ENCODE assay signal across 8 mouse cellular contexts in the genomic region with DNA sequence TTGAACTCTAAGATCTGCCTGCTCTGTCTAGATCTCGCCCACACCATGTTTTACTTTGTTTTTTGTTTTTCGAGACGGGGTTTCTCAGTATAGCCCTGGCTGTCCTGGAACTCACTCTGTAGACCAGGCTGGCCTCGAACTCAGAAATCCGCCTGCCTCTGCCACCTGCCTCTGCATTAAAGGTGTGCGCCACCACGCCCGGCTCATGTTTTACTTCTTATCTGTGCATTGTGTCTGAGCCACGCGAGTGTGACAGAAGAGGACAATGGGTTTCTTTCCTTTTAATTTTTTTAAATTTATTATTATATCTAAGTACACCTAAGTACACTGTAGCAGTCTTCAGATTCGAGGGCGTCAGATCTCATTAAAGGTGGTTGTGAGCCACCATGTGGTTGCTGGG. TPM values are rescaled to one million over a fixed set of nuclear protein-coding genes. Genes with fewer than 3 reads are reported as not detected.
A peak's percentile ranks its signal among the peaks of the same experiment; 100 is the strongest.
DNase-seq lines count a peak whose midpoint lies in the region; ATAC-seq and TF ChIP-seq lines count a peak whose summit lies in the region.

No protein-coding gene starts in this region.

- no peaks in the 10 kb centered on the region for H3K9me3 ChIP-seq in liver, embryonic 13.5 days (replicated peaks)

- H3K36me3 ChIP-seq in thymus, adult 2 months (ENCODE audit: control insufficient read depth, insufficient read depth, low read length) = no peaks in the 10 kb centered on the region
- H3K36me3 ChIP-seq in liver, embryonic 13.5 days = 0 out of 2 replicates have a peak, but pooled peaks cover 4% of the 10 kb centered on the region

- 41% methylated on average over 12 of the region's 12 CpGs for WGBS in cerebellum, adult 2 months
- WGBS in thymus, adult 2 months = 46% methylated on average over 12 of the region's 12 CpGs
- WGBS in liver, embryonic 13.5 days (ENCODE audit: insufficient replicate concordance) = 30% methylated on average over 12 of the region's 12 CpGs

- DNase-seq in cerebellum, adult 2 months = no peak
- DNase-seq in cerebellum, postnatal 4 days (ENCODE audit: low spot score in 2 of 2) = no peak
- DNase-seq in thymus, adult 2 months = no peak
- DNase-seq in thymus, postnatal 10 days (ENCODE audit: low spot score in 2 of 2) = no peak
- no peak for DNase-seq in liver, embryonic 13.5 days
- DNase-seq in ovary, adult 18-20 months (ENCODE audit: low spot score) = no peak
- no peak for DNase-seq in urinary bladder, postnatal 25 days (ENCODE audit: low spot score)
- DNase-seq in natural killer cell, adult 2 months (ENCODE audit: low spot score in 2 of 2) = no peak

- no peak for TF ChIP-seq POLR2A in cerebellum, adult 2 months (IDR thresholded peaks at IDR 0.05; ENCODE audit: borderline replicate concordance, insufficient read depth, low read length)
- TF ChIP-seq POLR2A in thymus, adult 2 months (IDR thresholded peaks at IDR 0.05; ENCODE audit: control insufficient read depth, extremely low read depth, insufficient read depth, low read length, poor library complexity) = no peak

- peak overlapping the region; percentile 27; the same call in 1 of the 2 replicates for H3K27ac ChIP-seq in cerebellum, adult 2 months (ENCODE audit: insufficient read depth, low read length)
- peak overlapping the region; percentile 22; the same call in 1 of the 2 replicates for H3K27ac ChIP-seq in thymus, adult 2 months (ENCODE audit: control insufficient read depth, insufficient read depth, low read length)
- peak overlapping the region; percentile 89 for H3K27ac ChIP-seq in liver, embryonic 13.5 days

- TF ChIP-seq CTCF in cerebellum, adult 2 months (IDR thresholded peaks at IDR 0.05; ENCODE audit: borderline replicate concordance, insufficient read depth, low read depth, low read length) = no peak
- no peak for TF ChIP-seq CTCF in thymus, adult 2 months (IDR thresholded peaks at IDR 0.05; ENCODE audit: borderline replicate concordance, control insufficient read depth, extremely low read depth, insufficient read depth, low read length, poor library complexity)

- H3K4me3 ChIP-seq in cerebellum, adult 2 months (replicated peaks; ENCODE audit: insufficient read depth, low read depth, low read length) = peak overlapping the region; percentile 61
- peak overlapping the region; percentile 76 for H3K4me3 ChIP-seq in thymus, adult 2 months (ENCODE audit: control insufficient read depth, insufficient read depth, low read length)
- peak overlapping the region; percentile 86 for H3K4me3 ChIP-seq in liver, embryonic 13.5 days (replicated peaks)

- peak overlapping the region; percentile 93 for H3K9ac ChIP-seq in liver, embryonic 13.5 days

- peak overlapping the region; percentile 83 for H3K4me2 ChIP-seq in liver, embryonic 13.5 days

- H3K4me1 ChIP-seq in cerebellum, adult 2 months (ENCODE audit: control insufficient read depth, insufficient read depth, low read length) = peaks cover 14% of the 10 kb centered on the region
- peaks cover 17% of the 10 kb centered on the region for H3K4me1 ChIP-seq in thymus, adult 2 months (replicated peaks; ENCODE audit: control insufficient read depth, insufficient read depth, low read length)
- H3K4me1 ChIP-seq in liver, embryonic 13.5 days (replicated peaks) = peaks cover 39% of the 10 kb centered on the region

- H3K27me3 ChIP-seq in cerebellum, adult 2 months (ENCODE audit: control insufficient read depth, insufficient read depth, low read length) = no peaks in the 10 kb centered on the region
- H3K27me3 ChIP-seq in thymus, adult 2 months (ENCODE audit: control insufficient read depth, insufficient read depth, low read length) = no peaks in the 10 kb centered on the region
- no peaks in the 10 kb centered on the region for H3K27me3 ChIP-seq in liver, embryonic 13.5 days

- ATAC-seq in liver, embryonic 13.5 days (ENCODE audit: low read depth) = no peak

RNA-seq across cellular contexts. Expression of a gene that starts 0.5 kb away (rescaled TPM):
- 54.7 and 56.3 TPM in 2 replicates for polyA plus RNA-seq in cerebellum, adult 2 months (2012; rRNA removed)
- 85.6 and 95.2 TPM in 2 replicates for polyA plus RNA-seq in thymus, adult 2 months (2012; rRNA removed)
- polyA plus RNA-seq in liver, embryonic 13.5 days (2015; fragmentation: Nextera tagmentation; extraction: Ambion mirVana) = 19.6 and 23.0 TPM in 2 replicates

RNA-seq across cellular contexts. Expression of a gene that starts 35.5 kb away (rescaled TPM):
- polyA plus RNA-seq in cerebellum, adult 2 months (2012; rRNA removed) = 44.5 and 45.0 TPM in 2 replicates
- 57.4 and 62.3 TPM in 2 replicates for polyA plus RNA-seq in thymus, adult 2 months (2012; rRNA removed)
- polyA plus RNA-seq in liver, embryonic 13.5 days (2015; fragmentation: Nextera tagmentation; extraction: Ambion mirVana) = 59.2 and 66.7 TPM in 2 replicates

RNA-seq across cellular contexts. Expression of a gene that starts 37.4 kb away (rescaled TPM):
- 19.9 and 21.8 TPM in 2 replicates for polyA plus RNA-seq in cerebellum, adult 2 months (2012; rRNA removed)
- polyA plus RNA-seq in thymus, adult 2 months (2012; rRNA removed) = 43.1 and 45.2 TPM in 2 replicates
- polyA plus RNA-seq in liver, embryonic 13.5 days (2015; fragmentation: Nextera tagmentation; extraction: Ambion mirVana) = 6.1 and 7.1 TPM in 2 replicates

RNA-seq across cellular contexts. Expression of a gene that starts 57.0 kb away (rescaled TPM):
- 1.7 and 1.9 TPM in 2 replicates for polyA plus RNA-seq in cerebellum, adult 2 months (2012; rRNA removed)
- 21.6 and 26.8 TPM in 2 replicates for polyA plus RNA-seq in thymus, adult 2 months (2012; rRNA removed)
- 2.7 and 2.9 TPM in 2 replicates for polyA plus RNA-seq in liver, embryonic 13.5 days (2015; fragmentation: Nextera tagmentation; extraction: Ambion mirVana)

RNA-seq across cellular contexts. Expression of a gene that starts 57.3 kb away (rescaled TPM):
- polyA plus RNA-seq in cerebellum, adult 2 months (2012; rRNA removed) = 4.5 and 4.7 TPM in 2 replicates
- polyA plus RNA-seq in thymus, adult 2 months (2012; rRNA removed) = 21.6 and 23.1 TPM in 2 replicates
- polyA plus RNA-seq in liver, embryonic 13.5 days (2015; fragmentation: Nextera tagmentation; extraction: Ambion mirVana) = 2.3 and 2.7 TPM in 2 replicates

Comparison
In these comparisons a context has a peak if more than half of its experiments do, and no peak if none do; other contexts are left out.
1. H3K27ac ChIP-seq: peak in every context shown above with its lines; median percentile 89 in liver, embryonic 13.5 days; 27 in cerebellum, adult 2 months; 22 in thymus, adult 2 months.